15 mouse cellular contexts compared by ENCODE assay signal in the genomic region with DNA sequence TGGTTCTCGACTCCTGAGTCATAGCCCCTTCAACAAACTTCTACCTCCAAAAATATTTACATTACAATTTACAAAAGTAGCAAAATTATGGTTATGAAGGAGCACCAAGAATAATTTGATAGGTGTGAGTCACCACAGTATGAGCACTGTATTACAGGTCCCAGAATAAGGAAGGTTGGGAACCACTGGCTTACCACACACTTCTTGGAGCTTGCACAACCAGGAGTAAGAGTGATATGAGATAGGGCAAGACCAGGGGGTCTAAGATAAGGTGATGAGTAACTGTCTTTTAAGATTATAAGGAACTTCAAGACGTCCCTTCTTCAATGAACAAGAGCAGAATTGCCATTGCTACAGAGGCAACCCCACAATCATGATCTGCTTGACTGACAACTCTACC.
"Had no signal": no experiment of that assay in that cellular context is flagged by ENCODE, and none has a peak within 500 bp of the region (broad histone marks: within the 10 kb centered on the region; RNA-seq: fewer than 3 reads in every experiment).

No protein-coding gene starts in this region.

- DNase-seq: kidney, adult 8-10 months; kidney, postnatal 14 days; kidney, postnatal 4 days; left cerebral cortex, postnatal 4 days; liver, postnatal 0 days; lung, embryonic 14.5 days; retina, postnatal 1 day; thymus, adult 18-20 months; thymus, postnatal 36 days had no signal

- H3K36me3 ChIP-seq: limb, embryonic 12.5 days; limb, embryonic 15.5 days; midbrain, embryonic 12.5 days; midbrain, embryonic 15.5 days; neural tube, embryonic 13.5 days had no signal

- H3K4me3 ChIP-seq: limb, embryonic 12.5 days; limb, embryonic 15.5 days; midbrain, embryonic 12.5 days; midbrain, embryonic 15.5 days; neural tube, embryonic 13.5 days had no signal

- ATAC-seq: liver, postnatal 0 days; lung, postnatal 0 days; midbrain, embryonic 15.5 days had no signal

- H3K27me3 ChIP-seq: limb, embryonic 12.5 days; limb, embryonic 15.5 days; midbrain, embryonic 12.5 days; midbrain, embryonic 15.5 days; neural tube, embryonic 13.5 days had no signal
